Mouse (Mus musculus): ENCODE measurements around the gene Abcb7. TPM values are rescaled to one million over a fixed set of nuclear protein-coding genes. Genes with fewer than 3 reads are reported as not detected.
"Not testable (repeated sequence)": the region's sequence is repeated elsewhere in the genome, so short reads cannot be mapped to it uniquely, and the experiment has no call there.

Abcb7 gene
- total and polyA plus RNA-seq, 3 experiments = 19.2 to 30.2 (median 21.5) TPM

GRCm38 (mm10) chrX:104355842-104356241 lies 57.8 kb downstream of the Abcb7 start:
- peaks cover 3 to 10% of the 10 kb centered on the region in 2 experiments; a peak in 1 of 4 replicates for H3K4me1 ChIP-seq (ENCODE audit: control insufficient read depth in 1 of 2, insufficient read depth in 2 of 2)
- H3K27me3 ChIP-seq (replicated peaks) = no peaks in the 10 kb centered on the region
- no peak overlapping the region for H3K27ac ChIP-seq (ENCODE audit: insufficient read depth, low read depth)
- in situ Hi-C loops (cut with MboI; ENCODE audit: low pct_ligation_motif_present, low pct_unique_long_range_greater_than_20kb, low sequenced_read_pairs) = no loop called here
- H3K4me3 ChIP-seq (replicated peaks in 1 of 3; ENCODE audit: low read depth in 2 of 3, low read length in 2 of 3, poor library complexity in 1 of 3) = no peak overlapping the region
- H3K36me3 ChIP-seq (replicated peaks in 1 of 2; ENCODE audit: control insufficient read depth in 1 of 2, insufficient read depth in 1 of 2, low read length in 1 of 2) = no peaks in the 10 kb centered on the region
- DNase-seq (ENCODE audit: extremely low read depth) = no peak
- no peak overlapping the region for H3K9ac ChIP-seq (ENCODE audit: insufficient read depth, low read depth)
- TF ChIP-seq RAD21 (IDR thresholded peaks at IDR 0.05; ENCODE audit: low read depth, low read length) (no peak), SMC3 (IDR thresholded peaks at IDR 0.05; ENCODE audit: low read depth, low read length) (no peak), ELF1 (IDR thresholded peaks at IDR 0.05; ENCODE audit: low read depth, low read length) (no peak)
- H3K4me2 ChIP-seq (ENCODE audit: insufficient read depth, low read depth, poor library complexity, severe bottlenecking) = no peak overlapping the region
- no peaks in the 10 kb centered on the region for H3K9me3 ChIP-seq (replicated peaks; ENCODE audit: low read length)
- dilution Hi-C loops (cut with MboI; ENCODE audit: extremely low pct_ligation_motif_present, extremely low pct_unique_long_range_greater_than_20kb, low sequenced_read_pairs) = no loop called here
- 0 out of 2 replicates have a peak, but pooled peaks cover 2% of the 10 kb centered on the region for H3K79me2 ChIP-seq (replicated peaks; ENCODE audit: control insufficient read depth, extremely low read depth, insufficient read depth, poor library complexity, severe bottlenecking)

- in situ Hi-C loops (cut with MboI; ENCODE audit: low pct_ligation_motif_present, low pct_unique_long_range_greater_than_20kb, low sequenced_read_pairs); H3K9ac ChIP-seq (ENCODE audit: insufficient read depth, low read depth); DNase-seq (ENCODE audit: extremely low read depth); dilution Hi-C loops (cut with MboI; ENCODE audit: extremely low pct_ligation_motif_present, extremely low pct_unique_long_range_greater_than_20kb, low sequenced_read_pairs); H3K4me2 ChIP-seq (ENCODE audit: insufficient read depth, low read depth, poor library complexity, severe bottlenecking); H3K79me2 ChIP-seq (replicated peaks; ENCODE audit: control insufficient read depth, extremely low read depth, insufficient read depth, poor library complexity, severe bottlenecking); H3K27ac ChIP-seq (ENCODE audit: insufficient read depth, low read depth); H3K4me3 ChIP-seq (replicated peaks in 1 of 3; ENCODE audit: low read depth in 2 of 3, low read length in 2 of 3, poor library complexity in 1 of 3); H3K9me3 ChIP-seq (replicated peaks; ENCODE audit: low read length); H3K4me1 ChIP-seq (ENCODE audit: control insufficient read depth in 1 of 2, insufficient read depth in 2 of 2); H3K36me3 ChIP-seq (replicated peaks in 1 of 2; ENCODE audit: control insufficient read depth in 1 of 2, insufficient read depth in 1 of 2, low read length in 1 of 2); H3K27me3 ChIP-seq (replicated peaks): not testable (repeated sequence)
These were observed 65.5 kb downstream of the Abcb7 start for GRCm38 (mm10) chrX:104348146-104348545.

- in situ Hi-C loops (cut with MboI; ENCODE audit: low pct_ligation_motif_present, low pct_unique_long_range_greater_than_20kb, low sequenced_read_pairs) (no loop called here), dilution Hi-C loops (cut with MboI; ENCODE audit: extremely low pct_ligation_motif_present, extremely low pct_unique_long_range_greater_than_20kb, low sequenced_read_pairs) (no loop called here)
- Histone ChIP-seq H3K27ac (ENCODE audit: insufficient read depth, low read depth) (no peak overlapping the region), H3K4me2 (ENCODE audit: insufficient read depth, low read depth, poor library complexity, severe bottlenecking) (no peak overlapping the region), H3K4me1 (ENCODE audit: control insufficient read depth in 1 of 2, insufficient read depth in 2 of 2) (no peaks in the 10 kb centered on the region), H3K36me3 (replicated peaks in 1 of 2; ENCODE audit: control insufficient read depth in 1 of 2, insufficient read depth in 1 of 2, low read length in 1 of 2) (peaks cover 0 to 7% of the 10 kb centered on the region in 2 experiments), H3K9me3 (replicated peaks; ENCODE audit: low read length) (no peaks in the 10 kb centered on the region), H3K27me3 (replicated peaks) (no peaks in the 10 kb centered on the region), H3K4me3 (replicated peaks in 1 of 3; ENCODE audit: low read depth in 2 of 3, low read length in 2 of 3, poor library complexity in 1 of 3) (no peak overlapping the region), H3K9ac (ENCODE audit: insufficient read depth, low read depth) (no peak overlapping the region), H3K79me2 (replicated peaks; ENCODE audit: control insufficient read depth, extremely low read depth, insufficient read depth, poor library complexity, severe bottlenecking) (no peaks in the 10 kb centered on the region)
- DNase-seq (ENCODE audit: extremely low read depth) = no peak
- TF ChIP-seq CTCF (conservative IDR thresholded peaks at IDR 0.05 in 1 of 2, IDR thresholded peaks at IDR 0.05 in 1 of 2; ENCODE audit: low read depth in 2 of 2, low read length in 2 of 2) (no peak), ZC3H11A (IDR thresholded peaks at IDR 0.05; ENCODE audit: low read depth, low read length) (no peak), ELF1 (IDR thresholded peaks at IDR 0.05; ENCODE audit: low read depth, low read length) (no peak), JUN (IDR thresholded peaks at IDR 0.05; ENCODE audit: insufficient read depth, low read depth, low read length) (no peak), EP300 (IDR thresholded peaks at IDR 0.05; ENCODE audit: low read length) (no peak), MEF2A (IDR thresholded peaks at IDR 0.05; ENCODE audit: borderline replicate concordance, low read depth, low read length) (no peak), RCOR1 (conservative IDR thresholded peaks at IDR 0.05; ENCODE audit: low read depth, low read length) (no peak), CHD2 (IDR thresholded peaks at IDR 0.05; ENCODE audit: low read length) (no peak), KAT2A (IDR thresholded peaks at IDR 0.05; ENCODE audit: insufficient replicate concordance, low read length) (no peak), HCFC1 (IDR thresholded peaks at IDR 0.05; ENCODE audit: low read depth, low read length) (no peak), MAZ (IDR thresholded peaks at IDR 0.05; ENCODE audit: low read depth, low read length) (no peak), USF2 (conservative IDR thresholded peaks at IDR 0.05; ENCODE audit: low read depth, low read length) (no peak), POLR2A (IDR thresholded peaks at IDR 0.05; ENCODE audit: low read depth, low read length) (no peak), MYC (IDR thresholded peaks at IDR 0.05; ENCODE audit: low read depth, low read length) (no peak)
These were observed 121.9 kb downstream of the Abcb7 start for GRCm38 (mm10) chrX:104291721-104292120.

Data from CH12.LX (cell line).